Mouse (Mus musculus) embryonic facial prominence, embryonic 14.5 days (tissue): ENCODE measurements at regions not wholly inside any gene's neighbourhood (a gene's known extent, or its start where the extent isn't known, plus 50 kb on each side); places are given as distances from the start of the nearest gene placed in this dataset.

Experiments
- ATAC-seq: fragments of 200-750 bp; cut with Nextera tagmentation; 2 replicates; pipeline ENCODE4 v1.8.0; 2017; ENCODE audit warnings: low read depth, moderate number of reproducible peaks, moderate TSS enrichment
- DNase-seq: peaks from one replicate; pipeline ENCODE4 v3.0.0-alpha.2; 2015; ENCODE audit warnings: low spot score
- H3K27ac ChIP-seq: fragments of 300-500 bp; sonication (generic); replicated peaks from 2 replicates; pipeline ENCODE4 v1.5.1; 2014; ENCODE audit warnings: low read depth, mild to moderate bottlenecking, low read length, moderate library complexity
- H3K27me3 ChIP-seq: fragments of 300-500 bp; sonication (generic); replicated peaks from 2 replicates; pipeline ENCODE4 v1.6.1; 2014; ENCODE audit warnings: low read length; ENCODE audit not compliant: control insufficient read depth, insufficient read depth
- H3K36me3 ChIP-seq: fragments of 300-500 bp; sonication (generic); 2 replicates; pipeline ENCODE4 v1.6.1; 2014; ENCODE audit warnings: low read length, mixed read lengths; ENCODE audit not compliant: control insufficient read depth, insufficient read depth
- H3K4me1 ChIP-seq: fragments of 300-500 bp; sonication (generic); 2 replicates; pipeline ENCODE4 v1.6.1; 2014; ENCODE audit warnings: antibody characterized with exemption, low read length; ENCODE audit not compliant: control insufficient read depth, insufficient read depth
- H3K4me2 ChIP-seq: fragments of 300-500 bp; sonication (generic); 2 replicates; pipeline ENCODE4 v1.6.1; 2014; ENCODE audit warnings: low read depth, mild to moderate bottlenecking, low read length, moderate library complexity, mixed read lengths
- H3K4me3 ChIP-seq: fragments of 300-500 bp; sonication (generic); 2 replicates; pipeline ENCODE4 v1.5.1; 2014; ENCODE audit warnings: low read depth, mild to moderate bottlenecking, low read length
- H3K9ac ChIP-seq: fragments of 300-500 bp; sonication (generic); 2 replicates; pipeline ENCODE4 v1.6.1; 2014; ENCODE audit warnings: low read depth, mild to moderate bottlenecking, low read length, moderate library complexity, mixed read lengths
- H3K9me3 ChIP-seq: fragments of 300-500 bp; sonication (generic); 2 replicates; pipeline ENCODE4 v1.6.1; 2016; ENCODE audit warnings: low read length; ENCODE audit not compliant: control insufficient read depth
- WGBS: fragments of 180-500 bp; shearing (Covaris S2); extraction: QIAGEN DNeasy Blood & Tissue Kit; methylation state at CpG from one replicate; pipeline ENCODE4 v1.1.7; 2014; 5-methylcytosine and 5-hydroxymethylcytosine counted together

- Histone ChIP-seq H3K4me3 (no peak overlapping the region), H3K9me3 (no peaks in the 10 kb centered on the region), H3K4me2 (no peak overlapping the region), H3K4me1 (no peaks in the 10 kb centered on the region), H3K27me3 (peaks cover 4% of the 10 kb centered on the region; the same call in 1 of the 2 replicates), H3K36me3 (no peaks in the 10 kb centered on the region), H3K27ac (no peak overlapping the region), H3K9ac (no peak overlapping the region)
- DNase-seq = no peak
- ATAC-seq = no peak
- 58% methylated on average over 2 of the region's 2 CpGs for WGBS
These were observed 120.8 kb upstream of the Tmem164 start for GRCm38 (mm10) chrX:142560209-142560912.

- peaks cover 10% of the 10 kb centered on the region for H3K27me3 ChIP-seq
- H3K9ac ChIP-seq = no peak overlapping the region
- ATAC-seq = no peak
- no peaks in the 10 kb centered on the region for H3K36me3 ChIP-seq
- H3K9me3 ChIP-seq = no peaks in the 10 kb centered on the region
- H3K27ac ChIP-seq = no peak overlapping the region
- no peaks in the 10 kb centered on the region for H3K4me1 ChIP-seq
- no peak overlapping the region for H3K4me3 ChIP-seq
- H3K4me2 ChIP-seq = no peak overlapping the region
- WGBS = 70% methylated on average over 5 of the region's 5 CpGs
- no peak for DNase-seq
These were observed 119.4 kb upstream of the Tmem164 start for GRCm38 (mm10) chrX:142561788-142562187.

- Histone ChIP-seq H3K4me3 (no peak overlapping the region), H3K36me3 (no peaks in the 10 kb centered on the region), H3K4me1 (no peaks in the 10 kb centered on the region), H3K9me3 (no peaks in the 10 kb centered on the region), H3K4me2 (no peak overlapping the region), H3K27ac (no peak overlapping the region), H3K9ac (no peak overlapping the region), H3K27me3 (peaks cover 18% of the 10 kb centered on the region)
- DNase-seq = no peak
- 87% methylated on average over 9 of the region's 9 CpGs for WGBS
- no peak for ATAC-seq
These were observed 117.0 kb upstream of the Tmem164 start for GRCm38 (mm10) chrX:142564186-142564585.

- DNase-seq = no peak
These were observed 109.4 kb upstream of the Tmem164 start for GRCm38 (mm10) chrX:142571772-142572171.

GRCm38 (mm10) chrX:142574022-142574421, 107.2 kb upstream of the Tmem164 start:
- Histone ChIP-seq H3K36me3 (no peaks in the 10 kb centered on the region), H3K9me3 (no peaks in the 10 kb centered on the region), H3K4me3 (no peak overlapping the region), H3K27me3 (no peaks in the 10 kb centered on the region), H3K4me1 (no peaks in the 10 kb centered on the region), H3K4me2 (no peak overlapping the region), H3K9ac (no peak overlapping the region), H3K27ac (no peak overlapping the region)
- no peak for ATAC-seq
- no peak for DNase-seq
- 90% methylated on average over 4 of the region's 4 CpGs for WGBS

More at GRCm38 (mm10) chrX:142571772-142572171, 109.4 kb upstream of the Tmem164 start:
- peaks cover 7% of the 10 kb centered on the region; the same call in 1 of the 2 replicates for H3K27me3 ChIP-seq
- H3K4me1 ChIP-seq = no peaks in the 10 kb centered on the region
- no peaks in the 10 kb centered on the region for H3K9me3 ChIP-seq
- H3K4me3 ChIP-seq = no peak overlapping the region
- no peak overlapping the region for H3K4me2 ChIP-seq
- no peaks in the 10 kb centered on the region for H3K36me3 ChIP-seq
- H3K27ac ChIP-seq = no peak overlapping the region
- H3K9ac ChIP-seq = no peak overlapping the region
- no peak for ATAC-seq

DNA sequence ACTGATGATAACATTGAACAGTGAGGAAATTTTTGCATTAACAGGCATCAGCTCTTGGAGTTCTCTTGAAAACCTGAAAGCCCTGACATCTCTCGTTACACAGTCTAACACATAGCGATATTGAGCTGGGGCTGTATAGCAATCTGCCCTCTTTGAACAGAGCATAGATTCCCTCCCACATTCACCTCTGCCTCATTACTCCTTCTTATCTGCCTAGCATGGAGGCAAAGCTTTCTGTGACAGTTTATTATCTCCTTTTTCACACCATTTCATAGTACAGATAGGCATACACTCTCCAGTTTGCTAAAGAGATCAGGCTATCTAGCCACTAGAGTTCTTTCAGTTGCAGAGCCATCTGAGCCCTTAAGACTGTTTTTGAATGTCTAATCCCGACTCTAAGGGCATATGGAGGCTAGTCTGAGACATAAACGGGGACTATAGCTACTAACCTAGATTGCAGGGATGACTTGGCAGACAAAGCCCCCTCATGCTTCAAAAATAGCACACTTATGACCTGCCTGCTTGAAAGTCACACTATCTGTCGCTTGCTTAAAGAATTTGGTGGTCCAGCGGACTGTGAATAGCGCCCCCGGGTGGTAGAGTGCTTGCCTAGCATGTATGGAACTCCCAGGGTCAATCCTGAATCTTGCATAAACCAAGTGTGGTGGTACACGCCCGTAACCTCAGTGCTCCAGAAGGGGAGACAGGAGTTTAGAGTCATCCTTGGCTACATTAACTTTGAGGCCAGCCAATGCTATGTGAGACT, 106.1 kb upstream of the Tmem164 start:
- H3K27me3 ChIP-seq = no peaks in the 10 kb centered on the region
- H3K4me2 ChIP-seq = no peak overlapping the region
- no peak overlapping the region for H3K9ac ChIP-seq
- ATAC-seq (no peak), DNase-seq (no peak)
- no peaks in the 10 kb centered on the region for H3K4me1 ChIP-seq
- H3K4me3 ChIP-seq = no peak overlapping the region
- no peaks in the 10 kb centered on the region for H3K9me3 ChIP-seq
- H3K27ac ChIP-seq = no peak overlapping the region
- no peaks in the 10 kb centered on the region for H3K36me3 ChIP-seq
- WGBS = 59% methylated on average over 10 of the region's 10 CpGs

DNA sequence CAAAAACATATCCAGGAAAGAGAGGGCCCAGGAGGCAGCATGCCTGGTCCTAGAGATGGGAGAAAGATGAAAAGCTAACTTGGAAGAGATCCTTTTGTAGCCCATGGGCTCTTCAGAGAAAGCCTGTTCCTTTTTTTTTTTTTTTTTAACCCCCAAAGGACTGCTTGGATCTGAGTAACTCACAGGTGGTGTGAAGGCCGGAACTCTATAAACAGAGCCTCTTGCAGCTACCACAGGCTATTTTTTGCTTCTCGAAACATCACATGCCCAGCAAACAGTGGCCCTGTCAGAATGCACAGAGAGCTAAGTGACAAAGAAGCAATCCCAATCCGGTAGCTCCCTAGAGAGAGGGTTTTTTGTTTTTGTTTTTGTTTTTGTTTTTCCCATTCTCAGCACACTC, 105.1 kb upstream of the Tmem164 start:
- DNase-seq = no peak
- Histone ChIP-seq H3K36me3 (no peaks in the 10 kb centered on the region), H3K9me3 (no peaks in the 10 kb centered on the region), H3K27me3 (no peaks in the 10 kb centered on the region), H3K4me2 (no peak overlapping the region), H3K4me3 (no peak overlapping the region), H3K27ac (no peak overlapping the region), H3K9ac (no peak overlapping the region), H3K4me1 (no peaks in the 10 kb centered on the region)
- ATAC-seq = no peak
- 85% methylated on average over 3 of the region's 3 CpGs for WGBS

- no peak for ATAC-seq
These were observed 103.6 kb upstream of the Tmem164 start for GRCm38 (mm10) chrX:142577449-142578081.

More at GRCm38 (mm10) chrX:142577449-142578081, 103.6 kb upstream of the Tmem164 start:
- no peaks in the 10 kb centered on the region for H3K27me3 ChIP-seq
- H3K4me1 ChIP-seq = no peaks in the 10 kb centered on the region
- no peak overlapping the region for H3K4me3 ChIP-seq
- no peak for DNase-seq
- WGBS = 66% methylated on average over 6 of the region's 6 CpGs
- H3K27ac ChIP-seq = no peak overlapping the region
- no peaks in the 10 kb centered on the region for H3K9me3 ChIP-seq
- H3K36me3 ChIP-seq = no peaks in the 10 kb centered on the region
- no peak overlapping the region for H3K9ac ChIP-seq
- H3K4me2 ChIP-seq = no peak overlapping the region
